Comparison of ENCODE assay signal across 8 mouse cellular contexts in the genomic region with DNA sequence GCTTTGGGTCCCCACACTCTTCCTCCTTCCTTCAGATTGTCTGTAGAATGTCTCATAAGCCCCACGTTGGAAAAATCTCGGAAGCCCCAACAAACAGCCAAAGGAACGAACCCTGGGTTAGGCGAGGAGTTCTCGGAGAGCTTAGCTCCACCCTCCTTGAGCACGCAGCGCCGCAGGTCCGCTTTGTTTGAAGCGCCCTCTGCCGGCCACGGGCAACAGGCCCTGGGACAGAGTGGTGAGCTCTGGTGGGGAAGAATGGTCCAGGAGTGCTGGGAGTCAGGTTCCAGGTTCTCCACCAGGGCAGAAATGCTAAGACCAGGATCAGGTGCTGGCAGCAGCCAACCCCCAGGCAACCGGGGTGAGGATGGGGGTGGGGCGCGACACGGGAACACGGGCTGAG. TPM values are rescaled to one million over a fixed set of nuclear protein-coding genes. Genes with fewer than 3 reads are reported as not detected.
DNase-seq lines count a peak whose midpoint lies in the region; ATAC-seq and TF ChIP-seq lines count a peak whose summit lies in the region.

No protein-coding gene starts in this region.

- WGBS in hindbrain, embryonic 13.5 days, result 3% methylated on average over 17 of the region's 17 CpGs

- CTCF ChIA-PET in Patski (lab: Charles Lee), result interaction anchor here (0.7 to 4.3 kb wide), 11 partner anchors 9 to 71 kb away, joined by 3 to 22 read pairs (median 3); no protein-coding TSS in a partner anchor

- TF ChIP-seq CTCF in Patski (IDR thresholded peaks at IDR 0.05), result no peak

- no peaks in the 10 kb centered on the region for H3K27me3 ChIP-seq in Patski
- peaks cover 30% of the 10 kb centered on the region; the same call in 1 of the 2 replicates for H3K27me3 ChIP-seq in hindbrain, embryonic 13.5 days

- in situ Hi-C loops in Patski (cut with MboI; ENCODE audit: low pct_unique_long_range_greater_than_20kb), result no loop called here

- no peak for DNase-seq in Patski (ENCODE audit: low read depth, low spot score)
- DNase-seq in cerebellum, postnatal 10 days, result peak; percentile 94 to 95
- DNase-seq in frontal cortex, postnatal 25 days (ENCODE audit: low spot score in 2 of 2), result peak; percentile 73 to 81
- peak; percentile 79 to 81 for DNase-seq in layer of hippocampus, postnatal 14 days (ENCODE audit: low spot score in 2 of 2)
- DNase-seq in lung, postnatal 36 days, result peak; percentile 91
- peak; percentile 83 for DNase-seq in right cerebral cortex, adult 18-20 months
- peak; percentile 66 for DNase-seq in urinary bladder, postnatal 10 days (ENCODE audit: low spot score)

- no peak overlapping the region for H3K27ac ChIP-seq in hindbrain, embryonic 13.5 days

- no peak overlapping the region for H3K9ac ChIP-seq in hindbrain, embryonic 13.5 days

- H3K4me2 ChIP-seq in hindbrain, embryonic 13.5 days, result peak overlapping the region; percentile 32

- peaks cover 6% of the 10 kb centered on the region; the same call in 1 of the 2 replicates for H3K4me1 ChIP-seq in hindbrain, embryonic 13.5 days (replicated peaks)

- H3K36me3 ChIP-seq in hindbrain, embryonic 13.5 days, result peaks cover 17% of the 10 kb centered on the region

- no peaks in the 10 kb centered on the region for H3K9me3 ChIP-seq in hindbrain, embryonic 13.5 days

- ATAC-seq in Patski, result peak; percentile 81
- peak; percentile 65 for ATAC-seq in hindbrain, embryonic 13.5 days (ENCODE audit: low FRiP score)

- H3K4me3 ChIP-seq in hindbrain, embryonic 13.5 days, result peak overlapping the region; percentile 8; the same call in 1 of the 2 replicates

- POLR2A ChIA-PET in Patski (lab: Charles Lee), result no interaction called here

RNA-seq across cellular contexts. Expression of a gene that starts 30.0 kb away (rescaled TPM):
- polyA plus RNA-seq in Patski (2021), result not detected
- polyA plus RNA-seq in hindbrain, embryonic 13.5 days (2015; fragmentation: Nextera tagmentation; extraction: Ambion mirVana), result 2.9 and 3.7 TPM in 2 replicates
- 1 to 10 TPM; 1.4 to 1.8 TPM for total RNA-seq in layer of hippocampus, postnatal 14 days (2021)

RNA-seq across cellular contexts. Expression of a gene that starts 59.9 kb away (rescaled TPM):
- polyA plus RNA-seq in Patski (2021), result 49.9 TPM
- 19.6 and 19.9 TPM in 2 replicates for polyA plus RNA-seq in hindbrain, embryonic 13.5 days (2015; fragmentation: Nextera tagmentation; extraction: Ambion mirVana)
- total RNA-seq in layer of hippocampus, postnatal 14 days (2021), result 10 to 100 TPM; 43.4 to 49.1 TPM
